Mouse (Mus musculus) right cerebral cortex, postnatal 14 days (tissue): ENCODE data around the gene Smg1.

Source experiments
- DNase-seq: peaks from one replicate; pipeline ENCODE4 v3.0.0; 2022

Smg1 gene

GRCm38 (mm10) chr7:118135128-118135527, 108.3 kb downstream of the Smg1 start:
- DNase-seq: no peak

- DNase-seq: peak; percentile 94
Measured at GRCm38 (mm10) chr7:118129430-118130041, 113.9 kb downstream of the Smg1 start, which contains the start of gene Arl6ip1. Arl6ip1 (minus strand) TSS chr7:118129662.

- DNase-seq: no peak
Measured at GRCm38 (mm10) chr7:118128925-118129429, 114.5 kb downstream of the Smg1 start.

DNA sequence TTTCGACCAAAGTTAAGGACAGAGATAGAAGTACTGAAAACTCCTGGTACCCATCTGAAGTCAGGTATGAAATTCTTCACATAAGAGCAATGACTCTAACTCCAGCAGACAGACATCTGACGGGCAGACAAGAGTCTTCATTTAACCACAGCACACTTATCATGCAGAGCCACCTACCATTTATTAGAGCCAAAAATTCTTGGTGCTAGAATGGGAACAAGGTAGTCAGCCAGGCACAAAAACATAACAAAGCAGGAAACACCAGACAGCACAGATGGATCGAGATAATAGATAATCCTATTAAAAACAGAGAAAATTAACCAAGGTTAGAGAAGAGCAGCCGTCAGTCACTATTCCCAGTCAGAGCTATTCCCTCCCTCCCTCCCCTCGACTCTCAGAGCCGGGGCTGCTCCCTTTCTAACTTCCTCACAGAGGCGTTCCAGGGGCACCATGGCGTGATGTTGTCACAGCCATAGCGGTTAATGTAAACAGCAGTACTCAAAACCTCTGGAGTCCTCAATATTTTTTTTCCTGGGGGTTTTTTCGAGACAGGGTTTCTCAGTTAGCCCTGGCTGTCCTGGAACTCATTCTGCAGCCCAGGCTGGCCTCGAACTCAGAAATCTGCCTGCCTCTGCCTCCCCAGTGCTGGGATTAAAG, 117.1 kb downstream of the Smg1 start:
- no peak for DNase-seq

DNA sequence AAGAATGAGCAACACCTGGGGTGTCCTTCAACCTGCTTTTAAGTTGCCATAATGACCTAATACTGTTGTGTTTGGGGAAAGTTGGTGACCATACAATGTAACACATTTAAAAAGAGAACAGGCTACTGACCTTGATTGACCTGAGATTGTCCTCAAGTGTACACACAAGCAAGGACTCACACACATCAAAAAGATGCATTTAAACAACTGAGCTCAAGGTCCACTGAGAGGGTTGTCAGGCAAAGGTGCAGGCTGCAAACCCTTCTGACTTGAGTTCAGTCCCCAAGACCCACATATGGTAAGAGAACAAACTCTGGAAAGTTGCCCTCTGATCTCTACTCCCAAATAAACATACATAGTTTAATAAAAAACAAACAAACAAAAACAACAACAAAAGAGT, 117.7 kb downstream of the Smg1 start:
- no peak for DNase-seq

DNA sequence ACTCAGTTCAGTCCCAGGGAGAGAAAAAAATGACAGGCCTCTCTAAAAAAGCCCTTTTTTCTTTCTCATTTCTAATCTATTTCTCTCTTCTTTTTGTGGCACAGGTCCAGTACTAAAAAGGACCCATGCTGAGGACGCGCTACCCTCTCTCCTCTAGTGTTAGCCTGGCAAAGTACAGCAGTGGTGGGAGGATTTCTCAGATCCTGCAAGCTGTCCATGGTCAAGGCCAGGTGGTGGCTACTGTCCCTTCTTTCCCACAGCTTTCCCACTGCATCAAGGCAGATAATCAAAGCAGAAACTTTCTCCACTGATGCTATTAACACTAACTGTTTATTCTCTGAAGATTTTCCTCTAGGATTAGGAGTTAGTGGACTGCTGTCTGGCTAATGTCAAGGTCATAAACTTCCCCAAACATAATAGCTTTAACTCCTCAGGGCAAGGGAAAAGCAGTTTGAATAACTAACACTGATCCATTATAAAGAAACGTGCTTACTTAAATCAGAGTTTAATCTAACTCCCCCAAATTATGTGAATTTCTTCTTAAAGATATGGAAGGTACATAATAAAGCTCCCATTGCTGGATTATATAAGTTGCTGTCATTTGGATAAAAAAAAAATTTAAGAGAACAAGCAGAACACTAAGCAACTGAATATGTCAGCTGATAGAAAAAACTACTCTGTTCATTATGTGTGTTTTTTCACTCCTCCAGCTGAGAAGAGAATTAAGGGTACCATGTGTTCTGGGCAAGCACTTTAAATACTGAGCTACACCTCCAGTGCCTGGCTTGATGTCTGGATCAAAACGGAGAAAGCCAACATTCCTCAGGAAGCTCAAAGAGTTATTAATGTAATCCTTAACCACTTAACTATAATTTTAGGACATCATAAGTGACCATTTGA, 119.7 kb downstream of the Smg1 start:
- no peak for DNase-seq

DNA sequence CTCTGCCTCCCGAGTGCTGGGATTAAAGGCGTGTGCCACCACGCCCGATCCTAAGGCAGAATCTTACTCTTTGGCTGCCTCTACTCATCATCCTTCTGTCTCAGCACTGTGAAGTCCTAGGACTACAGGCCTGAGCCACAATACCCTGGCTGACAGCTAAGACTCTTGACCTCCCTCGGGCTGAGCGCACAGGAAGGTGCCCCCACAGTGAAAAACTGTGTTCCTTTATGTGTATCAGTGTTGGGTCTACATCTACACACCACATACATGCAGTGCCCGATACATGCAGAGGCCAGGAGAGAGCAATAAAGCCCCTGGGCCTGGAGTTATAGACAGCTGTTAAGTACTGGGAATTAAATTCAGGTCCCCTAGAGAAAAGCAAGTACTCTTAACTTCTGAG, 121.2 kb downstream of the Smg1 start:
- DNase-seq: no peak

DNA sequence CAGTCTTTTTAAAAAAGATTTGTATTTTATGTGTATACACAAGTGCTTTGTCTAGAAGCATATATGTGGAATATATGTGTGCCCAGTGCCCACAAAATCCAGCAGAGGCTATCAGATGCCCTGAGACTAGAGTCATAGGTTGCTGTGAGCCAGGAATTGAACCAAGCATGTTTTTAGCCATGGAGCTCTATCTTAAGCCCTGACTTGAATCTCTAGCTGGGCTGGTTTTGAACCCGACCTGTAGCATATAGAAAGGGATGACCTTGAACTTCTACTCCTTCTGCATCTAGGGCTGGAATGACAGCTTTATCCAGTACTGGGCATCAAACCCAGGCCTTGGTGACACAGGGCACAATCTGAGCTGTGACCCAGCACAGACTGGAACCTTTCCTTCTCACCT, 122.8 kb downstream of the Smg1 start:
- DNase-seq: no peak

DNA sequence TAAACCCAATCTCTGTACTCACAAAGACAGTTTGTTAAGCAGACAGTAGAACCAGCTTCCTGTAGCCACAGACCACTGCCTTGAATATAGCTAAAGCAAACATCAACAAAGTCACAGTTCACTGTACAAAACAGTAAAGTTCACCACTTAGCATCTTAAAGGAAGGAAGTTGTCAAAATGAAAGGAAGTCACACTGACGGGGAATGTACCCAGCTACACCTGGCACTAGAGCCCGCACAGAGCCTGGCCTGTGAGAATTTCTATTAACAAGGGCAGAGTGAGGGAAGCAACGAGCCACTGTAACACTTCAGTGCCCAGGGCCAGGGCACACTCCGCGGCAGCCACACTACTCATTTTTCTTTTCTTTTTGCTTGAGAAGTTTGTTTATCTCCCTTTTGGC, 123.5 kb downstream of the Smg1 start:
- no peak for DNase-seq

- no peak for DNase-seq
Measured at GRCm38 (mm10) chr7:118119142-118119541, 124.3 kb downstream of the Smg1 start.

DNA sequence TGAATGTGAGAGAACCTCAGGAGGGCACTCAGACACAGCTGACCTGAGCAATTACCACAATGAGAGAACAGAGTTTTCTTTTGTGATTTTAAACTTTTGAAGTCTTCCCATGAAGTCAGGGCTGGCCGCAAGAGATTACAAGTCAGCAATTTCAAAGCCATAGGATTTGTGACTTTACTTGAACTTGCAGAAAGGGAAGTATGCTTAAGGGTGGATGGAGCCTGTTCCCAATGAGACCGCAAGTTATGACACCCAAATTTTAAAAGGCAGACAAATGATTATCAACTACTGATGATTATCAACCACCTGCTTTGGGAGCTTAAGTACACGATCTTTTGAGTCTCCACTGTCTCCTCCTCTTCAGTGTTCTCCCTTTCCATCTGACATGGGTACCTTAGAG, 125.0 kb downstream of the Smg1 start:
- DNase-seq: no peak

DNA sequence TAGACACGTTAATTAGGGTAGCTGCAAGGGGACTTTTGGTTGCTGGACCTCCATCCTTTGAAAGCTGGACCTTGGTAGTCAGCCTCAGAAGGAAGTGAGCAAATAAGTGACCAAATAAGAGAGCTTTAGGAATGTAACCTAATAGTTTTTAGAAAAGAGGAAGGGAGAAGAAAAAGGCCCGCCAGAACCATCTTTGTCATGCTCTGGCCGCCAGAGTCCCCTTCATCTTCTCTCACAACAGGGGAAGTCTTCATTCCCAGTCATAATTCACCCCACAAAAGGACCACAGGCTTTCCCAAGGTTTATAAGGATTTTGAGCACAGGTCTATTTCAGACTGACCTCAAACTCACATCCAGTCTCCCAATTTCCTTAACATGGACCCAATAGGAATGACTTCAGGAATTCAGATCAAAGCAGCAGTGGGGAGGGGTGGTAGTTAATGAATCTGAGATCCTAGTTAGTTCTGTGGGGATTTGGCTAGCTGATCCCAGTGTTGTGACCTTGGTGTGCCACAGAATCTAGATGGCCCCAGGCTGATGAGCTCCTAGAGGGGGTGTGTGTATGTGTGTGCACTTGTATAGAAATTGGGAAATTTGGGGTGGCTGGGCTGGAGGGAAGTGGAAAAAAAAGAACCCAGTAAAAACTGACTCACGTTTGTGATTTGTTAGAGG, 125.8 kb downstream of the Smg1 start:
- no peak for DNase-seq

DNA sequence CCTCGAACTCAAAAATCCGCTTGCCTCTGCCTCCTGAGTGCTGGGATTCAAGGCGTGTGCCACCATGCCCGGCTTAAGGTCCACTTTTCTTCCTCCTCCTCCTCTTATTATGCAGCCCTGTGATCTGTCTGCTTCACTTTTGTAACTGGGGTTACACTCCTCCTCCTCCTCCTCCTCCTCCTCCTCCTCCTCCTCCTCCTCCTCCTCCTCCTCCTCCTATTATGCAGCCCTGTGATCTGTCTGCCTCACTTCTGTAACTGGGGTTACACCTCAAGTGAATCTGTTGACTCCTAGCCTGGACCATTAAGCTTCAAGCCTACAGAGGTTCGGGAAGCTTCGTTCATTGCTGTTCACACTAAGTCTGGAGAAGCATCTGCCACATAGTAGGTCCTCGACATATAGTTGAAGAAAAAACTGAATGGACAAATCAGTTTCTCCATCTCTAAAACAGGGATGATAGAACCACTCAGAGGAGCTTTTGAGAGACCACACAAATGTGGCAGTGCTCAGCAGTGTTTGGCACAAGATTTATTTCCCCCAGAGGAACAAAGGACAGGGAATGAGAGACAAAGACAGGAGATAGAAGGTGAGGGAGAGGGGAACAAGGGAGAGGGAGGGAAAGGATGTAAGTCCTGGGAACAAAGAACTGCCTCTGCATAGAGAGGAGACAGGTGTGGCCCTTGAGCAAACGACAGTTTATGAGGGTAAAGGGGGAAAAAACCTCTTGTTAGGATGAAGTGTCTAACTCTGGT, 126.5 kb downstream of the Smg1 start:
- DNase-seq: no peak

GRCm38 (mm10) chr7:118115877-118116568, 127.4 kb downstream of the Smg1 start, which contains the start of gene Rps15a:
Rps15a (minus strand) TSS chr7:118116188.
- DNase-seq: peak; percentile 90

GRCm38 (mm10) chr7:118115533-118115876, 128.0 kb downstream of the Smg1 start:
- no peak for DNase-seq

- no peak for DNase-seq
Measured at GRCm38 (mm10) chr7:118113541-118114297, 129.8 kb downstream of the Smg1 start.

DNA sequence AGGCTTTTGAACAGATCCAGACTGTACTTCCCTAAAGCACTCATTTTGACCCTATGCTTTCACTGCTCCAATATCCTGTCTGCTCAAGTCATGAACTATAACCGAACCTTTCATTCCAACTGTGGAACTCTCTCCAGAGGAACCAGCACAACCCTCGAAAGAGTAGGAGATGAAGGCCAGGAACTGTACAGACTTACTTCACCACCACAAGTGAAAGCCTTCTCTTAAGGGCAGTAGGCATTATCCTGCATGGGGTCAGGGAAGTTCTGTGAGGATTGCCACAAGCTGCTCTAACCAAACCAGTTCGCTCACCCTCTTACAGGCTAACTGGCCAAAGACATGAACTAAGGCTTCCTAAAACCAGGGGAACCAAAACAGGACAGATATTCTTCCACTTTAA, 132.3 kb downstream of the Smg1 start:
- DNase-seq: no peak

- no peak for DNase-seq
Measured at GRCm38 (mm10) chr7:118107671-118108070, 135.8 kb downstream of the Smg1 start.

DNA sequence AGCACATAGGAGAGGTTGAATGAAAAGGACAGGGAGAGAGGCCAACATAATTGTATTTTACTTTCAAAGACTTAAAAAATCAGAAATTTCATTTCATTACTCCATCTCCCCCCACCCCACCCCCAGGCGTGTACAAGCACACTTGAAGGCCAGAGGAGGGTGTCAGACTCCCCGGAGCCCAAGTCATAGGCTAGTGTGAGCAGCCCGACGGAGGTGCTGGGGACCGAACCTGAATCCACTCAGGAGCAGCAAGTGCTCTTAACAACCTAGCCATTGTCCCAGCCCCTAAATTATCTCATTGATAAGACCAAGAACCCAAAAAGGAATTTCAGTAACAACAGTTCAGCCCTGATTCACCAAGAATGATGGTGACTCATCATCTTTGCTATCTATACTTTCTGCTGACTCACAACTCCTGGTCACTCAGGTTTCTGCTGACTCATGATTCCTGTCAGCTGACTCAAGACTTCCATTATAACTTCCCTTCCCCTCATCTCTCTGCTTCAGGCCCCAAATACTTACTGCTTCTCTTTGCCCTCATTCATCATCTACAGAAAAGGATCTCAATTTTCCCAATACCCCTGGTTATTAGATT, 138.9 kb downstream of the Smg1 start:
- DNase-seq: no peak
